Mouse (Mus musculus) lung, postnatal 0 days (tissue): ENCODE measurements around the gene Dapp1.

Experiments
- CTCF ChIP-seq: IDR thresholded peaks from 2 replicates; pipeline ENCODE4 v1.5.1; 2016; ENCODE audit warnings: antibody characterized with exemption, mild to moderate bottlenecking
- EP300 ChIP-seq: IDR thresholded peaks from 2 replicates; pipeline ENCODE4 v1.6.1; 2016; ENCODE audit warnings: antibody characterized with exemption, mild to moderate bottlenecking, control low read depth

- TF ChIP-seq CTCF: no peak
- no peak for TF ChIP-seq EP300
Observed at GRCm38 (mm10) chr3:137958352-137958751, 23.0 kb downstream of the Dapp1 start.
